Mouse (Mus musculus) neural tube, embryonic 14.5 days (tissue): ENCODE measurements around the gene Tcp11. TPM values are rescaled to one million over a fixed set of nuclear protein-coding genes. Genes with fewer than 3 reads are reported as not detected.

Source experiments
- ATAC-seq: fragments of 200-750 bp; cut with Nextera tagmentation; 2 replicates; pipeline ENCODE4 v1.8.0; 2017; ENCODE audit warnings: low read depth, mild to moderate bottlenecking, moderate TSS enrichment, moderate library complexity
- H3K27ac ChIP-seq: fragments of 300-500 bp; sonication (generic); 2 replicates; pipeline ENCODE4 v1.5.1; 2014; ENCODE audit warnings: low read depth, mild to moderate bottlenecking, control low read depth, low read length, moderate library complexity, mixed read lengths
- H3K27me3 ChIP-seq: fragments of 300-500 bp; sonication (generic); 2 replicates; pipeline ENCODE4 v1.6.1; 2014; ENCODE audit warnings: low read length; ENCODE audit not compliant: control insufficient read depth, insufficient read depth
- H3K36me3 ChIP-seq: fragments of 300-500 bp; sonication (generic); 2 replicates; pipeline ENCODE4 v1.6.1; 2014; ENCODE audit warnings: low read length, mixed read lengths; ENCODE audit not compliant: control insufficient read depth, insufficient read depth
- H3K4me1 ChIP-seq: fragments of 300-500 bp; sonication (generic); 2 replicates; pipeline ENCODE4 v1.6.1; 2014; ENCODE audit warnings: low read length; ENCODE audit not compliant: control insufficient read depth, insufficient read depth
- H3K4me2 ChIP-seq: fragments of 300-500 bp; sonication (generic); 2 replicates; pipeline ENCODE4 v1.6.1; 2014; ENCODE audit warnings: mild to moderate bottlenecking, low read depth, low read length, control low read depth
- H3K4me3 ChIP-seq: fragments of 300-500 bp; sonication (generic); 2 replicates; pipeline ENCODE4 v1.5.1; 2014; ENCODE audit warnings: low read depth, low read length, control low read depth, mixed read lengths
- H3K9ac ChIP-seq: fragments of 300-500 bp; sonication (generic); replicated peaks from 2 replicates; pipeline ENCODE4 v1.6.1; 2014; ENCODE audit warnings: low read depth, mild to moderate bottlenecking, control low read depth, low read length, mixed read lengths
- H3K9me3 ChIP-seq: fragments of 300-500 bp; sonication (generic); 2 replicates; pipeline ENCODE4 v1.6.1; 2016; ENCODE audit warnings: low read length; ENCODE audit not compliant: control insufficient read depth
- WGBS: fragments of 180-500 bp; shearing (Covaris S2); extraction: QIAGEN DNeasy Blood & Tissue Kit; methylation state at CpG from one replicate; pipeline ENCODE4 v1.1.7; 2014; 5-methylcytosine and 5-hydroxymethylcytosine counted together
- polyA plus RNA-seq: library from polyadenylated mRNA; unstranded; fragments of >200 nt; fragmentation: Nextera tagmentation; extraction: Ambion mirVana; gene quantifications from 2 replicates; pipeline ENCODE4 v1.2.1, GENCODE M21; 2014

Tcp11 gene
- polyA plus RNA-seq, 1 experiment from 2014 or later, result 0.79 TPM

GRCm38 (mm10) chr17:28062710-28063109 is 17.7 kb downstream of the Tcp11 start:
- Histone ChIP-seq H3K4me2 (no peak overlapping the region), H3K36me3 (peaks cover 17% of the 10 kb centered on the region; the same call in 1 of the 2 replicates), H3K4me3 (no peak overlapping the region), H3K9ac (no peak overlapping the region), H3K27ac (0 out of 2 replicates have a peak overlapping the region, but pooled peaks have one; percentile 34), H3K9me3 (no peaks in the 10 kb centered on the region), H3K27me3 (no peaks in the 10 kb centered on the region), H3K4me1 (no peaks in the 10 kb centered on the region)
- ATAC-seq, result no peak
- 90% methylated on average over 7 of the region's 7 CpGs for WGBS

DNA sequence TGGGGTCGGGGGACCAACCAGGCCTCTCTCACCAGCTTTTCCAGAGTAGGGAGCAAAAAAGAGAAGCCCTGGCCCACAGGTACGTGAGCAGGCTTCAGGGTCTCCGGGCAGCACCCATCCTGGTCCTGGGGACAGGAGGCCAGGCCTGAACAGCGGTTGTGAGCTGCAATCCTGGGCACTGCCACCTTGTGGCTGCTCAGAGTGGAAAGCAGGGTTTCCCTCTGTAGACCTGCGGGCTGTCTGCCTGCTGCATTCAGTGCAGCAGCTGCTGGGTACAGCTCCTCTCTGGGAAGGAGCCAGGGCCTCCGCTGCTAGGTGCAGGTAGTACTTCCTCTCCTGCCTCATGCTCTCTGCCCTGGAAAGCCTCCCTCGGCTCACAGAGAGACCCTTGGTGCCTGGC is 19.0 kb downstream of the Tcp11 start:
- peaks cover 17% of the 10 kb centered on the region; the same call in 1 of the 2 replicates for H3K36me3 ChIP-seq
- no peak overlapping the region for H3K27ac ChIP-seq

DNA sequence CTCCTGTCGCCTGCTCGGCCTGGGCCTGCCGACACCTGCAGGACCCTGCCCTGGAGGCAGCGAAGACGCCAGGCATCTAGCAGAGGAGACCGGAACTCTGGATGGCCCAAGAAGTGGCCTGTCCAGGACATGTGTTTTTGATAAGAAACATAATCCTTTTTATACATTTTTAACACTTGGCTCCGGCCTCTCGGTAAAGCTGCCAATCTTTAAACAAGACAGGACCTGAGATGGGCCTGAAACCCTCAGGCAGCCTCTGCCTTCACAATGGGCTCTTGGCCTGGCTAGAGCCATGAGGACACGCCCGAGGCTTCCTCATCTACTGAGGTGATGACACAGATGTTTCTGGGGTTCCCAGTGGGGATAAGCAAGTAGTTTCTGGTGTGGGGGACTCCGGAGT is 19.8 kb downstream of the Tcp11 start:
- Histone ChIP-seq H3K27ac (no peak overlapping the region), H3K4me2 (no peak overlapping the region), H3K4me1 (no peaks in the 10 kb centered on the region), H3K27me3 (no peaks in the 10 kb centered on the region), H3K9ac (no peak overlapping the region), H3K4me3 (no peak overlapping the region), H3K36me3 (peaks cover 17% of the 10 kb centered on the region; the same call in 1 of the 2 replicates), H3K9me3 (no peaks in the 10 kb centered on the region)
- ATAC-seq, result no peak
- 93% methylated on average over 11 of the region's 11 CpGs for WGBS

More for the DNA sequence above, 19.0 kb downstream of the Tcp11 start:
- H3K4me2 ChIP-seq, result no peak overlapping the region
- H3K9ac ChIP-seq, result no peak overlapping the region
- no peaks in the 10 kb centered on the region for H3K4me1 ChIP-seq
- WGBS, result 60% methylated on average over 7 of the region's 7 CpGs
- H3K27me3 ChIP-seq, result no peaks in the 10 kb centered on the region
- H3K9me3 ChIP-seq, result no peaks in the 10 kb centered on the region
- no peak overlapping the region for H3K4me3 ChIP-seq
- ATAC-seq, result no peak

GRCm38 (mm10) chr17:28058346-28058745 is 22.1 kb downstream of the Tcp11 start:
- Histone ChIP-seq H3K4me3 (no peak overlapping the region), H3K4me1 (no peaks in the 10 kb centered on the region), H3K4me2 (no peak overlapping the region), H3K9me3 (no peaks in the 10 kb centered on the region), H3K36me3 (peaks cover 23% of the 10 kb centered on the region; the same call in 1 of the 2 replicates), H3K27me3 (no peaks in the 10 kb centered on the region), H3K27ac (no peak overlapping the region), H3K9ac (no peak overlapping the region)
- 94% methylated on average over 13 of the region's 13 CpGs for WGBS
- ATAC-seq, result no peak

- H3K9ac ChIP-seq, result no peak overlapping the region
Measured at GRCm38 (mm10) chr17:28052293-28052863, 28.1 kb downstream of the Tcp11 start.

DNA sequence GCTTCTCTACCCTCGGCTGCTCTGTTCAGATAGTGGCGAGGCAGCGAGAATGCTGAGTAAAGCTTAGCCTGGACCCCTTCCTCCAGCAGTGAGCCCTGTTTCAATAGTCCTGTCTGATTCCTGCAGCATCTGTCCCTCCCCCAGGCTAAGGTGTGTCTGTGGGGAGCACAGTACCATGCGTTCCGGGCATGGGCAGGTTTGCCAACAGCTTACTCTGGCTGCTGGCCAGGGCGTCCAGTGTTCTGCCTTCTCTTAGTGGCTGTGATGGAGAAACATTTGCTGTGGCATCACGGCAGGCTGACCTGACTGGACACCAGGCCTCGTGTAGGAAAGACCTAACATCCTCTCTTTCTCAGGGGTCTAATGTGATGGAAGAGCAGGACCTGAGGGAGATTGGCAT is 30.2 kb downstream of the Tcp11 start:
- H3K9ac ChIP-seq, result no peak overlapping the region
- no peak for ATAC-seq
- H3K27ac ChIP-seq, result no peak overlapping the region
- no peaks in the 10 kb centered on the region for H3K27me3 ChIP-seq
- no peak overlapping the region for H3K4me3 ChIP-seq
- 0 out of 2 replicates have a peak, but pooled peaks cover 2% of the 10 kb centered on the region for H3K4me1 ChIP-seq
- WGBS, result 79% methylated on average over 8 of the region's 8 CpGs
- no peak overlapping the region for H3K4me2 ChIP-seq
- H3K36me3 ChIP-seq, result peaks cover 6% of the 10 kb centered on the region; the same call in 1 of the 2 replicates
- no peaks in the 10 kb centered on the region for H3K9me3 ChIP-seq

More at GRCm38 (mm10) chr17:28052293-28052863, 28.1 kb downstream of the Tcp11 start:
- 81% methylated on average over 21 of the region's 21 CpGs for WGBS
- no peak for ATAC-seq
- H3K4me2 ChIP-seq, result no peak overlapping the region
- H3K4me3 ChIP-seq, result no peak overlapping the region
- H3K27ac ChIP-seq, result no peak overlapping the region
- 0 out of 2 replicates have a peak, but pooled peaks cover 2% of the 10 kb centered on the region for H3K4me1 ChIP-seq
- peaks cover 6% of the 10 kb centered on the region; the same call in 1 of the 2 replicates for H3K36me3 ChIP-seq
- H3K27me3 ChIP-seq, result no peaks in the 10 kb centered on the region
- H3K9me3 ChIP-seq, result no peaks in the 10 kb centered on the region

- Histone ChIP-seq H3K36me3 (no peaks in the 10 kb centered on the region), H3K4me3 (no peak overlapping the region), H3K27ac (no peak overlapping the region), H3K9me3 (no peaks in the 10 kb centered on the region), H3K4me2 (no peak overlapping the region), H3K27me3 (no peaks in the 10 kb centered on the region), H3K9ac (no peak overlapping the region), H3K4me1 (peaks cover 4% of the 10 kb centered on the region)
- peak; percentile 86 for ATAC-seq
- 43% methylated on average over 4 of the region's 4 CpGs for WGBS
Measured at GRCm38 (mm10) chr17:28048425-28048824, 32.0 kb downstream of the Tcp11 start.

GRCm38 (mm10) chr17:28047520-28047919 is 32.9 kb downstream of the Tcp11 start:
- no peaks in the 10 kb centered on the region for H3K9me3 ChIP-seq
- H3K36me3 ChIP-seq, result no peaks in the 10 kb centered on the region
- no peak overlapping the region for H3K9ac ChIP-seq
- H3K4me2 ChIP-seq, result no peak overlapping the region
- ATAC-seq, result no peak
- H3K27me3 ChIP-seq, result no peaks in the 10 kb centered on the region
- 70% methylated on average over 5 of the region's 5 CpGs for WGBS
- no peak overlapping the region for H3K27ac ChIP-seq
- H3K4me1 ChIP-seq, result peaks cover 14% of the 10 kb centered on the region
- no peak overlapping the region for H3K4me3 ChIP-seq

- Histone ChIP-seq H3K9ac (no peak overlapping the region), H3K27ac (no peak overlapping the region), H3K4me2 (no peak overlapping the region), H3K4me3 (no peak overlapping the region), H3K27me3 (no peaks in the 10 kb centered on the region), H3K36me3 (no peaks in the 10 kb centered on the region), H3K4me1 (peaks cover 18% of the 10 kb centered on the region), H3K9me3 (no peaks in the 10 kb centered on the region)
- 87% methylated on average over 5 of the region's 5 CpGs for WGBS
- no peak for ATAC-seq
Measured at GRCm38 (mm10) chr17:28047017-28047416, 33.4 kb downstream of the Tcp11 start.
